Mouse (Mus musculus) midbrain, postnatal 0 days (tissue): ENCODE data around the gene Cpeb1. TPM values are rescaled to one million over a fixed set of nuclear protein-coding genes. Genes with fewer than 3 reads are reported as not detected.

Experiments
- ATAC-seq: fragments of 200-750 bp; cut with Nextera tagmentation; 2 replicates; pipeline ENCODE4 v1.8.0; 2017; ENCODE audit warnings: moderate number of reproducible peaks, mild to moderate bottlenecking, moderate TSS enrichment, moderate library complexity; ENCODE audit not compliant: low FRiP score
- DNase-seq: peaks from one replicate; pipeline ENCODE4 v3.0.0-alpha.2; 2015; ENCODE audit warnings: low spot score
- H3K27ac ChIP-seq: fragments of 300-500 bp; sonication (generic); 2 replicates; pipeline ENCODE4 v1.5.1; 2014; ENCODE audit warnings: low read depth, mild to moderate bottlenecking, low read length, mixed read lengths
- H3K27me3 ChIP-seq: fragments of 300-500 bp; sonication (generic); 2 replicates; pipeline ENCODE4 v1.6.1; 2014; ENCODE audit warnings: low read length, control low read depth, mixed read lengths; ENCODE audit not compliant: insufficient read depth
- H3K36me3 ChIP-seq: fragments of 300-500 bp; sonication (generic); 2 replicates; pipeline ENCODE4 v1.6.1; 2014; ENCODE audit warnings: low read length, control low read depth, mixed read lengths; ENCODE audit not compliant: insufficient read depth
- H3K4me1 ChIP-seq: fragments of 300-500 bp; sonication (generic); 2 replicates; pipeline ENCODE4 v1.6.1; 2014; ENCODE audit warnings: mild to moderate bottlenecking, control low read depth, antibody characterized with exemption, low read length, mixed read lengths; ENCODE audit not compliant: insufficient read depth
- H3K4me2 ChIP-seq: fragments of 300-500 bp; sonication (generic); 2 replicates; pipeline ENCODE4 v1.6.1; 2014; ENCODE audit warnings: low read depth, mild to moderate bottlenecking, low read length, mixed read lengths; ENCODE audit not compliant: poor library complexity, severe bottlenecking
- H3K4me3 ChIP-seq: fragments of 300-500 bp; sonication (generic); 2 replicates; pipeline ENCODE4 v1.5.1; 2014; ENCODE audit warnings: low read depth, mild to moderate bottlenecking, low read length, moderate library complexity
- H3K9ac ChIP-seq: fragments of 300-500 bp; sonication (generic); replicated peaks from 2 replicates; pipeline ENCODE4 v1.6.1; 2014; ENCODE audit warnings: mild to moderate bottlenecking, low read length, moderate library complexity, mixed read lengths; ENCODE audit not compliant: poor library complexity, severe bottlenecking
- H3K9me3 ChIP-seq: fragments of 300-500 bp; sonication (generic); 2 replicates; pipeline ENCODE4 v1.6.1; 2016; ENCODE audit warnings: low read length, control low read depth
- CTCF ChIP-seq: IDR thresholded peaks from 2 replicates; pipeline ENCODE4 v1.5.1; 2016; ENCODE audit warnings: antibody characterized with exemption, mild to moderate bottlenecking
- WGBS: fragments of 180-500 bp; shearing (Covaris S2); extraction: QIAGEN DNeasy Blood & Tissue Kit; methylation state at CpG from one replicate; pipeline ENCODE4 v1.1.7; 2014; 5-methylcytosine and 5-hydroxymethylcytosine counted together
- polyA plus RNA-seq: library from polyadenylated mRNA; unstranded; fragments of >200 nt; fragmentation: Nextera tagmentation; extraction: Ambion mirVana; gene quantifications from 2 replicates; pipeline ENCODE4 v1.2.1, GENCODE M21; 2015
- total RNA-seq: library from RNA; depleted of rRNA; stranded (reverse); fragments of >200 nt; gene quantifications from 2 replicates; pipeline ENCODE4 v1.2.3, GENCODE M21; 2014

Cpeb1 gene
- total and polyA plus RNA-seq, 2 experiments from 2014 or later: 7.3 to 10.0 TPM

DNA sequence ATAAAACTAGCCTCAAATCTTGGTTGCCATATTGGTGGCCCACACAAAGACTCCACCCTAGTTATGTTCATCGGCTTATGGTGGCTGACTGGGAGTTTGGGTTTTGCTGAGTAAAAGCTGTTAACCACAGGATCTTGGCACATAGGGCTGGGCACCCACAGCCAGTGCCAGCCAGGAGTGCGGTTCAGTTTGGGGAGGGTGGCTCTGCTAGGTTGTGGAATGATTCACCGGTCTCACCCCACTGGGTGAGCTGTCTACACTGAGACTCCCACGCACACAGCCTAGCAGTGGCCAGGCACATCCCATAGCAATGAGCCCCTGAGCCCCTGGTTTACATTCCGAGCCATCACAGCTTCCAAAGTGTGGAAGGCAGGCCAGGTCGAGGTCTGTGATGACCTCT, 135.5 kb downstream of the Cpeb1 start:
- Histone ChIP-seq H3K27me3 (no peaks in the 10 kb centered on the region), H3K36me3 (no peaks in the 10 kb centered on the region), H3K4me1 (no peaks in the 10 kb centered on the region), H3K4me2 (no peak overlapping the region), H3K27ac (no peak overlapping the region), H3K9me3 (no peaks in the 10 kb centered on the region), H3K9ac (no peak overlapping the region), H3K4me3 (no peak overlapping the region)
- no peak for TF ChIP-seq CTCF
- WGBS: 94% methylated on average over 6 of the region's 6 CpGs
- ATAC-seq: no peak
- DNase-seq: no peak

DNA sequence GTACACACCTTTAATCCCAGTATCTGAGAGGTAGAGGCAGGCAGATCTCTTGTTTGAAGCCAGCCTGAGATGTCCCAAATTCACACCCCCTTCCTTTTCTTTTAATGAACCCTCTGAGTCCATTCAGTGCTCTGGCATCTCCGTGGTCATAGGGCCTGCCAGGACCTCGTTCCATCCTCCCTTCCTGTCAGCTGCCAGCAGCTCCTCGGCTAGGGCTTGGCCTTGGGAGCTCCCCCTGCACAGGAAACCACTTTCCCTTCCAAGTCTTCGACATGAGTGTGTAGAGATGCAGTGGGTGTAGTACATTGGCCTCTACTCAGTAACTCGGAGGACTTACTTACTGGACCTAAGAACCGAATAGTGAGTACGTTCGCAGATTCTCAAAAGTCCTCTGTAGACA, 139.7 kb downstream of the Cpeb1 start:
- no peak overlapping the region for H3K27ac ChIP-seq
- DNase-seq (no peak), ATAC-seq (no peak)
- H3K9me3 ChIP-seq: no peaks in the 10 kb centered on the region
- no peak for TF ChIP-seq CTCF
- no peaks in the 10 kb centered on the region for H3K27me3 ChIP-seq
- H3K9ac ChIP-seq: no peak overlapping the region
- no peaks in the 10 kb centered on the region for H3K4me1 ChIP-seq
- H3K4me2 ChIP-seq: no peak overlapping the region
- H3K4me3 ChIP-seq: no peak overlapping the region
- no peaks in the 10 kb centered on the region for H3K36me3 ChIP-seq
- 81% methylated on average over 8 of the region's 8 CpGs for WGBS

DNA sequence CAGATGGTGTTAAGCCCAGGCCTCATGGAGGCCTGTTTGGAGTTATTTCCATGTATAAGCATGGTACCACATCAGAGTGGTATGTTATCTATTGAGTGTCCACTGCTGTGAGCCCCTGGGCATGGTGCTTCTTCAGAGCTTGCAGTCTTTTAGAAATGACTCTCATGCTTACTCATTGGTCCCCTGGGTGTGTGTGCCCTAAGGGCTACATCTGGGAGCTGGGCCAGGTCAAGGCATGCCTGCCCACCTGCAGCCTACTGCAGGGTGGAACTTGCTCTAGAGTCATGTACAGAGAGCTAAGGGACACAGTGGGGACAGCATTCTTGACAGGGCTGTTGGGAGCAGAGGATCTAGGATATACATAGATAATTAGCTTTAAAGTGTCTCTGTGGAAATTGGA, 143.7 kb downstream of the Cpeb1 start:
- Histone ChIP-seq H3K27me3 (no peaks in the 10 kb centered on the region), H3K9me3 (no peaks in the 10 kb centered on the region), H3K4me3 (no peak overlapping the region), H3K4me2 (no peak overlapping the region), H3K4me1 (no peaks in the 10 kb centered on the region), H3K9ac (no peak overlapping the region), H3K36me3 (no peaks in the 10 kb centered on the region), H3K27ac (no peak overlapping the region)
- no peak for ATAC-seq
- no peak for DNase-seq
- no peak for TF ChIP-seq CTCF

DNA sequence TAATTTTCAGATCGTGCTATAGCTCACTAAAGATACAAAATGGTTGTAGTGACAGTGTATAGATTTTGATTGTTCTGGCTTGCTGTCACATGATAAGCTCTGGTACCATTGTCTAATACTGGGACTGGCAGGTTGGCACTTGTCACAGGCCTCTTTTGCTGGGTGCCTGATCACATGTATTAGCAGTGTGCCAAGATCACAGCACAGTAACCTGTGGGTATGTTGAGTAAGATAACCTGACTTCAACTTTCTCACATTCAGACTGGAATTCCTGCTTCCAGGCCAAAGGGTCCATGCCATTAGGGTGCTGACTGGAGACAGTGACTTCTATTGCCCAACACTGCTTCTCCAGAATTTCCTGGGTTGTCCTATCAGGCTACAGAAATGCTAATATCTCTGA, 144.1 kb downstream of the Cpeb1 start:
- 89% methylated on average over 1 of the region's 1 CpGs for WGBS
- no peak overlapping the region for H3K9ac ChIP-seq
- no peak for ATAC-seq
- no peaks in the 10 kb centered on the region for H3K27me3 ChIP-seq
- H3K4me2 ChIP-seq: no peak overlapping the region
- H3K4me3 ChIP-seq: no peak overlapping the region
- H3K4me1 ChIP-seq: no peaks in the 10 kb centered on the region
- no peak for DNase-seq
- no peak for TF ChIP-seq CTCF
- no peaks in the 10 kb centered on the region for H3K36me3 ChIP-seq
- H3K27ac ChIP-seq: no peak overlapping the region
- H3K9me3 ChIP-seq: no peaks in the 10 kb centered on the region

DNA sequence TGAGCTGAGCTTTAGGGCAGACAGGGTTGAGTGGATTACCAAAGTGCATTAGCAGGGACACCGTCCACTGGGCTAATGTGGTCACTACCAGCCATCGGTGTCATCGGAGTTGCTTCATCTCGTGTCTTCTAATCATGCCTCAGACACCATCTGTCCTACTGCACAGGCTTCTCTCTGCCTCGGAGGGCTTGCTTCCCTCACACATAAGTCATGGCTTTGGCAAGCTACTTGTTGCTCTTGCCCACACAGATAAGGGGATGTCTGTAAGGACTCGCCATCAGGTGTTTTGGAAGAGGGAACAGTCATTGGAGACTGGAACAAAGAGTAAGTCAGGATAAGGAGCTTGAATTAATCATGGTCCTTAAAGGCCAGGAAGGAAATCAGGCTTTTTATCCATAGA, 146.0 kb downstream of the Cpeb1 start:
- no peaks in the 10 kb centered on the region for H3K9me3 ChIP-seq
- no peaks in the 10 kb centered on the region for H3K36me3 ChIP-seq
- no peak overlapping the region for H3K4me3 ChIP-seq
- no peaks in the 10 kb centered on the region for H3K27me3 ChIP-seq
- 93% methylated on average over 6 of the region's 6 CpGs for WGBS
- H3K27ac ChIP-seq: no peak overlapping the region
- ATAC-seq (no peak), DNase-seq (no peak)
- no peak overlapping the region for H3K4me2 ChIP-seq
- no peaks in the 10 kb centered on the region for H3K4me1 ChIP-seq
- no peak for TF ChIP-seq CTCF
- H3K9ac ChIP-seq: no peak overlapping the region

DNA sequence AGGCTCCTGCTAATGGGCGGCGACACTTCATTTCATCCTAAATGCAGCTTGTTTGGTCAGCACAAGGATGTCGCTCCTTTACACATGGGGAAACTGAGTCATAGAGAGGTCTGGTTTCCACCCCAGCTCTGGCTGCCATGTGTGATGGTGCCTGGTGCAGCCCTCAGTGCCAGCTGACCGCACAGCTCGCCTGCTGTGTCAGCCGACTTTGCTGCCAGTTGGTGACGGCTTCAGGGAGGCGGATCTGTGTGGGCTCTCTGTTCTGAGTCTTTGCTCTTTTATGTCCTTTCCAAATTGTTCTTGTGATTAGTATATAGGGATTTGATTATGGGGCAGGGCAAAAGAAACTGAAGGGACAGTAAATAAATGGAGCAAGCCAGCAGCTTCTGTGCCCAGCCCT, 147.5 kb downstream of the Cpeb1 start:
- H3K27me3 ChIP-seq: no peaks in the 10 kb centered on the region
- H3K4me3 ChIP-seq: no peak overlapping the region
- H3K9ac ChIP-seq: no peak overlapping the region
- H3K36me3 ChIP-seq: no peaks in the 10 kb centered on the region
- 69% methylated on average over 8 of the region's 8 CpGs for WGBS
- no peak for DNase-seq
- H3K4me2 ChIP-seq: no peak overlapping the region
- no peaks in the 10 kb centered on the region for H3K4me1 ChIP-seq
- no peak overlapping the region for H3K27ac ChIP-seq
- no peak for ATAC-seq
- no peaks in the 10 kb centered on the region for H3K9me3 ChIP-seq
- no peak for TF ChIP-seq CTCF

DNA sequence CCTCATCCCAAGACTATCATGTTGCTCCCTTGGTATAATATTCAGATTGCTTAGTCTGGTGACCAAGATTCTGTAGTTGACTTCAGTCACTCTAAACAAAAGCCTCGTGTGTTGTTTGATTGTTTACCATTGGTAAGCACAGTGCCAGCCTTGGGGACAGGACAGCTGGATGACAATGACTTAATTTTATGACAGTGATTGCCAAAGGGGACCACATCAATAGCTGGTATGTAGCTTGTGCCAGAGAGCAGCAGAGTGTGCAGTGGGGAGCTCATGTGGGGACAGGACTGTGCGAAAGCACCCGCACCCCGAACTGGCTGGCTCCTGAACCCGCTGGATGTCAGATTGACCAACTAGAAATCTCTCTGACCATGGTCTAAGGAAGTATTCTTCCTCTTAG, 150.6 kb downstream of the Cpeb1 start:
- Histone ChIP-seq H3K4me1 (no peaks in the 10 kb centered on the region), H3K27ac (no peak overlapping the region), H3K9me3 (no peaks in the 10 kb centered on the region), H3K4me3 (no peak overlapping the region), H3K9ac (no peak overlapping the region), H3K27me3 (no peaks in the 10 kb centered on the region), H3K4me2 (no peak overlapping the region), H3K36me3 (no peaks in the 10 kb centered on the region)
- ATAC-seq (no peak), DNase-seq (no peak)
- no peak for TF ChIP-seq CTCF
- 93% methylated on average over 5 of the region's 5 CpGs for WGBS
